Mouse (Mus musculus) MEL (cell line): ENCODE data around the gene Marc2. TPM values are rescaled to one million over a fixed set of nuclear protein-coding genes. Genes with fewer than 3 reads are reported as not detected.

Experiments
- DNase-seq: peaks from one replicate; pipeline ENCODE4 v3.0.0; 2011; ENCODE audit warnings: low read depth, low spot score
- H3K27ac ChIP-seq: 2 replicates; pipeline ENCODE4 v1.5.1; 2012; ENCODE audit warnings: low read depth, mild to moderate bottlenecking, control low read depth, low read length, moderate library complexity; ENCODE audit not compliant: control insufficient read depth
- H3K27me3 ChIP-seq, 2 experiments: fragments of 150-350 bp in 1 of 2; sonication (generic) in 1 of 2; 2 replicates each; pipeline ENCODE4 v1.6.1; 2012; ENCODE audit warnings: low read length in 2 of 2, mild to moderate bottlenecking in 2 of 2, improper control_type of control experiment in 1 of 2, moderate library complexity in 1 of 2; ENCODE audit not compliant: insufficient read depth in 2 of 2, control insufficient read depth in 1 of 2
- H3K36me3 ChIP-seq, 2 experiments: 2 replicates each; pipeline ENCODE4 v1.6.1; 2012 to 2014; ENCODE audit warnings: low read length in 2 of 2, improper control_type of control experiment in 1 of 2, inconsistent platforms in 1 of 2, mild to moderate bottlenecking in 1 of 2; ENCODE audit not compliant: insufficient read depth in 2 of 2, control insufficient read depth in 1 of 2
- H3K4me1 ChIP-seq, 2 experiments: fragments of 150-350 bp in 1 of 2; sonication (generic) in 1 of 2; 2 replicates each; pipeline ENCODE4 v1.6.1; 2012; ENCODE audit warnings: low read length in 2 of 2, improper control_type of control experiment in 1 of 2, mild to moderate bottlenecking in 1 of 2; ENCODE audit not compliant: insufficient read depth in 2 of 2, control insufficient read depth in 1 of 2
- H3K4me3 ChIP-seq, 2 experiments: fragments of 150-350 bp in 1 of 2; sonication (generic) in 1 of 2; 2 replicates each; pipeline ENCODE4 v1.5.1; 2012; ENCODE audit warnings: low read depth in 2 of 2, low read length in 2 of 2, mild to moderate bottlenecking in 2 of 2, moderate library complexity in 2 of 2, control low read depth in 1 of 2, improper control_type of control experiment in 1 of 2; ENCODE audit not compliant: control insufficient read depth in 1 of 2, insufficient read depth in 1 of 2
- H3K79me2 ChIP-seq: 2 replicates; pipeline ENCODE4 v1.6.1; 2012; ENCODE audit warnings: mild to moderate bottlenecking, low read length, moderate library complexity; ENCODE audit not compliant: control insufficient read depth, poor library complexity, insufficient read depth
- H3K9ac ChIP-seq: 2 replicates; pipeline ENCODE4 v1.6.1; 2012; ENCODE audit warnings: low read depth, mild to moderate bottlenecking, control low read depth, low read length, moderate library complexity; ENCODE audit not compliant: control insufficient read depth, poor library complexity, severe bottlenecking
- H3K9me3 ChIP-seq: fragments of 150-350 bp; sonication (generic); replicated peaks from 2 replicates; pipeline ENCODE4 v1.6.1; 2012; ENCODE audit warnings: mild to moderate bottlenecking, low read length, improper control_type of control experiment, moderate library complexity; ENCODE audit not compliant: insufficient read depth
- BHLHE40 ChIP-seq: IDR thresholded peaks from 2 replicates; pipeline ENCODE4 v1.6.1; 2012; ENCODE audit warnings: low read depth, mild to moderate bottlenecking, inconsistent platforms, low read length, improper control_type of control experiment, borderline replicate concordance
- CHD1 ChIP-seq: IDR thresholded peaks from 2 replicates; pipeline ENCODE4 v1.6.1; 2012; ENCODE audit warnings: low read depth, mild to moderate bottlenecking, inconsistent platforms, low read length, improper control_type of control experiment
- CHD2 ChIP-seq: IDR thresholded peaks from 2 replicates; pipeline ENCODE4 v1.6.1; 2011; ENCODE audit warnings: low read length, improper control_type of control experiment
- E2F4 ChIP-seq: IDR thresholded peaks from 2 replicates; pipeline ENCODE4 v1.6.1; 2011; ENCODE audit warnings: low read depth, low read length, improper control_type of control experiment, borderline replicate concordance
- ELF1 ChIP-seq: IDR thresholded peaks from 2 replicates; pipeline ENCODE4 v1.6.1; 2014; ENCODE audit warnings: low read depth, mild to moderate bottlenecking, inconsistent platforms, low read length, improper control_type of control experiment, moderate library complexity
- EP300 ChIP-seq, 2 experiments: IDR thresholded peaks; 2 replicates each; pipeline ENCODE4 v1.6.1; 2011; ENCODE audit warnings: improper control_type of control experiment in 2 of 2, low read length in 2 of 2, low read depth in 1 of 2, mild to moderate bottlenecking in 1 of 2
- ETS1 ChIP-seq: IDR thresholded peaks from 2 replicates; pipeline ENCODE4 v1.6.1; 2012; ENCODE audit warnings: low read depth, mild to moderate bottlenecking, inconsistent platforms, low read length, improper control_type of control experiment, moderate library complexity
- GABPA ChIP-seq: IDR thresholded peaks from 2 replicates; pipeline ENCODE4 v1.6.1; 2012; ENCODE audit warnings: low read depth, mild to moderate bottlenecking, inconsistent platforms, low read length, improper control_type of control experiment, moderate library complexity
- GATA1 ChIP-seq: IDR thresholded peaks from 2 replicates; pipeline ENCODE4 v1.6.1; 2011; ENCODE audit warnings: low read depth, low read length, improper control_type of control experiment
- JUND ChIP-seq: IDR thresholded peaks from 2 replicates; pipeline ENCODE4 v1.6.1; 2011; ENCODE audit warnings: low read depth, mild to moderate bottlenecking, improper control_type of control experiment, low read length
- MAZ ChIP-seq: IDR thresholded peaks from 2 replicates; pipeline ENCODE4 v1.6.1; 2012; ENCODE audit warnings: low read depth, mild to moderate bottlenecking, inconsistent platforms, low read length, improper control_type of control experiment
- MXI1 ChIP-seq: IDR thresholded peaks from 2 replicates; pipeline ENCODE4 v1.6.1; 2011; ENCODE audit warnings: mild to moderate bottlenecking, low read depth, low read length, improper control_type of control experiment
- MYB ChIP-seq: IDR thresholded peaks from 2 replicates; pipeline ENCODE4 v1.6.1; 2011; ENCODE audit warnings: mild to moderate bottlenecking, low read depth, low read length, improper control_type of control experiment
- NRF1 ChIP-seq: IDR thresholded peaks from 2 replicates; pipeline ENCODE4 v1.6.1; 2014; ENCODE audit warnings: low read depth, mild to moderate bottlenecking, inconsistent platforms, low read length, improper control_type of control experiment, moderate library complexity; ENCODE audit not compliant: poor library complexity, insufficient read depth, severe bottlenecking
- POLR2A ChIP-seq, 2 experiments: IDR thresholded peaks; 2 replicates each; pipeline ENCODE4 v1.6.1; 2011 to 2012; ENCODE audit warnings: low read length in 2 of 2, mild to moderate bottlenecking in 2 of 2, control low read depth in 1 of 2, improper control_type of control experiment in 1 of 2, low read depth in 1 of 2, moderate library complexity in 1 of 2; ENCODE audit not compliant: control insufficient read depth in 1 of 2, insufficient read depth in 1 of 2, poor library complexity in 1 of 2
- POLR2AphosphoS2 ChIP-seq: IDR thresholded peaks from 2 replicates; pipeline ENCODE4 v1.6.1; 2011; ENCODE audit warnings: low read length, improper control_type of control experiment
- RAD21 ChIP-seq: IDR thresholded peaks from 2 replicates; pipeline ENCODE4 v1.6.1; 2011; ENCODE audit warnings: mild to moderate bottlenecking, low read depth, low read length, improper control_type of control experiment
- RCOR1 ChIP-seq: IDR thresholded peaks from 2 replicates; pipeline ENCODE4 v1.6.1; 2012; ENCODE audit warnings: low read depth, mild to moderate bottlenecking, inconsistent platforms, low read length, improper control_type of control experiment
- SIN3A ChIP-seq: IDR thresholded peaks from 2 replicates; pipeline ENCODE4 v1.6.1; 2012; ENCODE audit warnings: low read length, improper control_type of control experiment, inconsistent platforms
- SMC3 ChIP-seq: IDR thresholded peaks from 2 replicates; pipeline ENCODE4 v1.6.1; 2011; ENCODE audit warnings: low read depth, low read length, improper control_type of control experiment
- TAL1 ChIP-seq: IDR thresholded peaks from 2 replicates; pipeline ENCODE4 v1.6.1; 2012; ENCODE audit warnings: mild to moderate bottlenecking, inconsistent platforms, low read length, moderate library complexity, mixed read lengths
- TBP ChIP-seq: IDR thresholded peaks from 2 replicates; pipeline ENCODE4 v1.8.0; 2011; ENCODE audit warnings: low read depth, low read length, improper control_type of control experiment
- TCF12 ChIP-seq: IDR thresholded peaks from 2 replicates; pipeline ENCODE4 v1.6.1; 2014; ENCODE audit warnings: low read depth, mild to moderate bottlenecking, inconsistent platforms, low read length, improper control_type of control experiment, moderate library complexity
- USF1 ChIP-seq: IDR thresholded peaks from 2 replicates; pipeline ENCODE4 v1.6.1; 2014; ENCODE audit warnings: low read depth, mild to moderate bottlenecking, inconsistent platforms, low read length, improper control_type of control experiment, moderate library complexity
- USF2 ChIP-seq, 2 experiments: IDR thresholded peaks; 2 replicates each; pipeline ENCODE4 v1.6.1; 2011 to 2012; ENCODE audit warnings: improper control_type of control experiment in 2 of 2, low read length in 2 of 2, borderline replicate concordance in 1 of 2, inconsistent platforms in 1 of 2, low read depth in 1 of 2, mild to moderate bottlenecking in 1 of 2; ENCODE audit not compliant: insufficient read depth in 1 of 2
- ZKSCAN1 ChIP-seq: IDR thresholded peaks from 2 replicates; pipeline ENCODE4 v1.6.1; 2012; ENCODE audit warnings: low read depth, mild to moderate bottlenecking, inconsistent platforms, low read length, improper control_type of control experiment, moderate library complexity
- ZNF384 ChIP-seq: IDR thresholded peaks from 2 replicates; pipeline ENCODE4 v1.6.1; 2012; ENCODE audit warnings: low read depth, mild to moderate bottlenecking, inconsistent platforms, low read length, improper control_type of control experiment
- polyA plus RNA-seq, 2 experiments: library from polyadenylated mRNA; stranded (reverse) in 1 of 2; unstranded in 1 of 2; fragments of >175 nt in 1 of 2; fragments of >200 nt in 1 of 2; gene quantifications; 2 replicates each; pipeline versions ENCODE4 v1.2.1 to v1.2.4; 2012; ENCODE audit warnings: low replicate concordance in 2 of 2, low read depth in 1 of 2; ENCODE audit not compliant: insufficient read length in 2 of 2, insufficient read depth in 1 of 2, missing spikeins in 1 of 2
- total RNA-seq: library from RNA; depleted of rRNA; stranded (reverse); fragments of 300-350 nt; gene quantifications from 2 replicates; pipeline ENCODE4 v1.2.3, GENCODE M21; 2012

Marc2 gene
- total and polyA plus RNA-seq, 3 experiments = 99.4 to 281 TPM; not detected in 1

DNA sequence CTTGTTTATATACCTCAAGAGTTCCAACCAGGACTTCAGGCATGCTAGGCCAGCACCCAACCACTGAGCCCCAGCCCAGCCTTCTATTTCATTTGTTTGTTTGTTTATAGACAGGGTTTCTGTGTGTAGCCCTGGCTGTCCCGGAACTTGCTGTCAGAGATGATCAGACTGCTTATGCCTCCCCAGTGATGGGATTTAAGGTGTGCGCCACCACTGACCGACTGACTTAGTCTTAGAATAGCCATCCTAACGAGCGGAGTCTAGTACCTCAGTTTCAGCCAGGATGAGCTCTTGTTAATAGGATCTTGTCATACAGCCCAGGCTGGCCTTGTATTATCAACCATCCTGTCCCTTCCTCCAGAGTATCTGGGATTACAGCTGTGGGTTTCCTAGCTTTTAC lies 35.0 kb upstream of the Marc2 start:
- no peak for DNase-seq
- no peaks in the 10 kb centered on the region for H3K36me3 ChIP-seq
- no peak overlapping the region for H3K4me3 ChIP-seq
- no peaks in the 10 kb centered on the region for H3K9me3 ChIP-seq
- no peak overlapping the region for H3K9ac ChIP-seq
- TF ChIP-seq ZNF384 (no peak), ZKSCAN1 (no peak), SIN3A (no peak), TCF12 (no peak), TAL1 (no peak), POLR2A (IDR thresholded peaks at IDR 0.05; ENCODE audit: control insufficient read depth in 1 of 2, insufficient read depth in 1 of 2, low read depth in 1 of 2, low read length in 2 of 2, poor library complexity in 1 of 2) (no peak), E2F4 (no peak), EP300 (IDR thresholded peaks at IDR 0.05; ENCODE audit: low read depth in 1 of 2, low read length in 2 of 2) (no peak), SMC3 (no peak), TBP (no peak), BHLHE40 (no peak), USF2 (IDR thresholded peaks at IDR 0.05; ENCODE audit: borderline replicate concordance in 1 of 2, insufficient read depth in 1 of 2, low read depth in 1 of 2, low read length in 2 of 2) (no peak), MAZ (no peak), MXI1 (no peak), CHD2 (no peak), JUND (no peak), NRF1 (no peak), ETS1 (no peak), GATA1 (no peak), RAD21 (no peak)
- H3K79me2 ChIP-seq = no peaks in the 10 kb centered on the region
- H3K27ac ChIP-seq = no peak overlapping the region
- no peaks in the 10 kb centered on the region; a peak in 1 of 4 replicates for H3K27me3 ChIP-seq
- no peaks in the 10 kb centered on the region for H3K4me1 ChIP-seq

- H3K79me2 ChIP-seq = no peaks in the 10 kb centered on the region
- TF ChIP-seq MYB (no peak), ELF1 (no peak), JUND (no peak), EP300 (IDR thresholded peaks at IDR 0.05; ENCODE audit: low read depth in 1 of 2, low read length in 2 of 2) (no peak), RAD21 (no peak), ZNF384 (no peak), USF1 (no peak), ETS1 (no peak), CHD1 (no peak), RCOR1 (no peak), CHD2 (no peak), GABPA (no peak), POLR2AphosphoS2 (no peak), E2F4 (no peak), SMC3 (no peak), ZKSCAN1 (no peak)
- no peak overlapping the region for H3K9ac ChIP-seq
- no peaks in the 10 kb centered on the region for H3K4me1 ChIP-seq
- H3K9me3 ChIP-seq = no peaks in the 10 kb centered on the region
- no peak overlapping the region for H3K27ac ChIP-seq
- H3K27me3 ChIP-seq = no peaks in the 10 kb centered on the region; a peak in 1 of 4 replicates
- H3K36me3 ChIP-seq = no peaks in the 10 kb centered on the region
- no peak for DNase-seq
- H3K4me3 ChIP-seq = no peak overlapping the region
Measured at GRCm38 (mm10) chr1:184878860-184879259, 32.6 kb upstream of the Marc2 start.
